Mouse (Mus musculus) CH12.LX (cell line): Measurements from ENCODE around the gene Tnpo1. TPM values are rescaled to one million over a fixed set of nuclear protein-coding genes. Genes with fewer than 3 reads are reported as not detected.

Experiments used
- DNase-seq: peaks from one replicate; pipeline ENCODE4 v3.0.0-alpha.2; 2013; ENCODE audit errors: extremely low read depth
- H3K27ac ChIP-seq: 2 replicates; pipeline ENCODE4 v1.5.1; 2012; ENCODE audit warnings: low read depth, mild to moderate bottlenecking, control low read depth, moderate library complexity; ENCODE audit not compliant: insufficient read depth
- H3K27me3 ChIP-seq: replicated peaks from 2 replicates; pipeline ENCODE3; 2012; ENCODE audit warnings: inconsistent platforms
- H3K36me3 ChIP-seq, 2 experiments: replicated peaks in 1 of 2; 2 replicates each; pipeline versions ENCODE3 to v1.6.1; 2012; ENCODE audit warnings: inconsistent platforms in 1 of 2, low read length in 1 of 2, mild to moderate bottlenecking in 1 of 2, mixed read lengths in 1 of 2, moderate library complexity in 1 of 2; ENCODE audit not compliant: control insufficient read depth in 1 of 2, insufficient read depth in 1 of 2
- H3K4me1 ChIP-seq, 2 experiments: 2 replicates each; pipeline ENCODE4 v1.6.1; 2012; ENCODE audit warnings: inconsistent platforms in 1 of 2, moderate library complexity in 1 of 2; ENCODE audit not compliant: insufficient read depth in 2 of 2, control insufficient read depth in 1 of 2
- H3K4me2 ChIP-seq: 2 replicates; pipeline ENCODE4 v1.6.1; 2012; ENCODE audit warnings: low read depth, mild to moderate bottlenecking, control low read depth; ENCODE audit not compliant: poor library complexity, insufficient read depth, severe bottlenecking
- H3K4me3 ChIP-seq, 3 experiments: fragments of 150-350 bp in 1 of 3; sonication (generic) in 1 of 3; replicated peaks in 1 of 3; 2 replicates each; pipeline versions ENCODE3 to v1.5.1; 2011 to 2012; ENCODE audit warnings: low read depth in 2 of 3, low read length in 2 of 3, mild to moderate bottlenecking in 2 of 3, moderate library complexity in 2 of 3, control low read depth in 1 of 3, improper control_type of control experiment in 1 of 3, inconsistent platforms in 1 of 3, mixed read lengths in 1 of 3; ENCODE audit not compliant: poor library complexity in 1 of 3
- H3K79me2 ChIP-seq: replicated peaks from 2 replicates; pipeline ENCODE4 v1.6.1; 2012; ENCODE audit warnings: mild to moderate bottlenecking, moderate library complexity; ENCODE audit not compliant: control insufficient read depth, poor library complexity, insufficient read depth, severe bottlenecking; ENCODE audit errors: extremely low read depth
- H3K9ac ChIP-seq: 2 replicates; pipeline ENCODE4 v1.6.1; 2012; ENCODE audit warnings: low read depth, mild to moderate bottlenecking, control low read depth, moderate library complexity; ENCODE audit not compliant: insufficient read depth
- H3K9me3 ChIP-seq: replicated peaks from 2 replicates; pipeline ENCODE3; 2012; ENCODE audit warnings: low read length, inconsistent platforms, mixed read lengths
- CHD1 ChIP-seq: IDR thresholded peaks from 2 replicates; pipeline ENCODE4 v1.6.1; 2012; ENCODE audit warnings: low read depth, low read length, improper control_type of control experiment, inconsistent platforms
- CHD2 ChIP-seq: IDR thresholded peaks from 2 replicates; pipeline ENCODE4 v1.6.1; 2011; ENCODE audit warnings: low read length, improper control_type of control experiment
- CTCF ChIP-seq, 2 experiments: IDR thresholded peaks in 1 of 2; conservative IDR thresholded peaks in 1 of 2; 2 replicates each; pipeline ENCODE4 v1.5.1; 2011 to 2012; ENCODE audit warnings: low read depth in 2 of 2, low read length in 2 of 2, improper control_type of control experiment in 1 of 2, inconsistent platforms in 1 of 2, mild to moderate bottlenecking in 1 of 2, moderate library complexity in 1 of 2
- GABPA ChIP-seq: IDR thresholded peaks from 2 replicates; pipeline ENCODE4 v1.6.1; 2012; ENCODE audit warnings: low read depth, low read length, improper control_type of control experiment, inconsistent platforms; ENCODE audit not compliant: insufficient replicate concordance
- JUND ChIP-seq: conservative IDR thresholded peaks from 2 replicates; pipeline ENCODE4 v1.6.1; 2011; ENCODE audit warnings: low read depth, low read length, improper control_type of control experiment
- KAT2A ChIP-seq: IDR thresholded peaks from 2 replicates; pipeline ENCODE4 v1.6.1; 2012; ENCODE audit warnings: low read length, improper control_type of control experiment, inconsistent platforms; ENCODE audit not compliant: insufficient replicate concordance
- MAX ChIP-seq: IDR thresholded peaks from 2 replicates; pipeline ENCODE4 v1.6.1; 2011; ENCODE audit warnings: low read length, improper control_type of control experiment
- MAZ ChIP-seq: IDR thresholded peaks from 2 replicates; pipeline ENCODE4 v1.6.1; 2012; ENCODE audit warnings: low read depth, mild to moderate bottlenecking, inconsistent platforms, low read length, improper control_type of control experiment, moderate library complexity
- MYC ChIP-seq: IDR thresholded peaks from 2 replicates; pipeline ENCODE4 v1.6.1; 2011; ENCODE audit warnings: low read depth, mild to moderate bottlenecking, improper control_type of control experiment, low read length
- NRF1 ChIP-seq: IDR thresholded peaks from 2 replicates; pipeline ENCODE4 v1.6.1; 2014; ENCODE audit warnings: low read depth, mild to moderate bottlenecking, inconsistent platforms, low read length, improper control_type of control experiment, moderate library complexity
- PAX5 ChIP-seq: IDR thresholded peaks from 2 replicates; pipeline ENCODE4 v1.6.1; 2012; ENCODE audit warnings: low read length, inconsistent platforms, mixed read lengths
- POLR2AphosphoS2 ChIP-seq: IDR thresholded peaks from 2 replicates; pipeline ENCODE4 v1.6.1; 2011; ENCODE audit warnings: low read depth, low read length, improper control_type of control experiment
- TBP ChIP-seq: conservative IDR thresholded peaks from 2 replicates; pipeline ENCODE4 v1.6.1; 2011; ENCODE audit warnings: low read depth, low read length, improper control_type of control experiment
- TCF12 ChIP-seq: IDR thresholded peaks from 2 replicates; pipeline ENCODE4 v1.6.1; 2014; ENCODE audit warnings: low read depth, mild to moderate bottlenecking, inconsistent platforms, low read length, improper control_type of control experiment
- USF2 ChIP-seq: conservative IDR thresholded peaks from 2 replicates; pipeline ENCODE4 v1.6.1; 2011; ENCODE audit warnings: low read depth, low read length, improper control_type of control experiment
- ZC3H11A ChIP-seq: IDR thresholded peaks from 2 replicates; pipeline ENCODE4 v1.6.1; 2012; ENCODE audit warnings: low read depth, mild to moderate bottlenecking, inconsistent platforms, low read length, improper control_type of control experiment
- ZMIZ1 ChIP-seq: IDR thresholded peaks from 2 replicates; pipeline ENCODE4 v1.6.1; 2012; ENCODE audit warnings: low read depth, mild to moderate bottlenecking, inconsistent platforms, low read length, improper control_type of control experiment
- ZNF384 ChIP-seq: IDR thresholded peaks from 2 replicates; pipeline ENCODE4 v1.6.1; 2012; ENCODE audit warnings: low read depth, low read length, improper control_type of control experiment, inconsistent platforms
- dilution Hi-C: fragments of 300-500 bp; cut with MboI; formaldehyde crosslinking; loops from 2 replicates; pipeline ENCODE4 v1.14.3; 2020; ENCODE audit warnings: low sequenced_read_pairs; ENCODE audit not compliant: extremely low pct_unique_long_range_greater_than_20kb, extremely low pct_ligation_motif_present
- in situ Hi-C: fragments of 300-500 bp; cut with MboI; formaldehyde crosslinking; loops from 3 replicates; pipeline ENCODE4 v1.14.3; 2019; ENCODE audit warnings: low sequenced_read_pairs, low pct_ligation_motif_present, low pct_unique_long_range_greater_than_20kb, mixed read lengths
- polyA plus RNA-seq: library from polyadenylated mRNA; unstranded; fragments of >175 nt; gene quantifications from 2 replicates; pipeline ENCODE4 v1.2.1, GENCODE M21; 2012; ENCODE audit warnings: low read depth; ENCODE audit not compliant: insufficient read length
- total RNA-seq, 2 experiments: library from RNA; depleted of rRNA; stranded (reverse); fragments of 300-350 nt in 1 of 2; fragments of >200 nt in 1 of 2; gene quantifications; 2 replicates each; pipeline ENCODE4 v1.2.3; 2012 to 2014

Tnpo1 gene
- total and polyA plus RNA-seq, 3 experiments = 93.6 to 105 (median 95.9) TPM

GRCm38 (mm10) chr13:98791693-98792092 lies 134.5 kb downstream of the Tnpo1 start:
- Histone ChIP-seq H3K27ac (no peak overlapping the region), H3K4me1 (peaks cover 0 to 2% of the 10 kb centered on the region in 2 experiments; a peak in 1 of 4 replicates), H3K79me2 (no peaks in the 10 kb centered on the region), H3K4me3 (no peak overlapping the region)
- no peak for TF ChIP-seq CHD2
- TF ChIP-seq JUND = no peak
- no peak for TF ChIP-seq MAZ
- no peak for TF ChIP-seq KAT2A
- TF ChIP-seq CHD1 = no peak
- no peak for TF ChIP-seq ZNF384
- no peak for TF ChIP-seq CTCF (conservative IDR thresholded peaks at IDR 0.05 in 1 of 2, IDR thresholded peaks at IDR 0.05 in 1 of 2; ENCODE audit: low read depth in 2 of 2, low read length in 2 of 2)
- no peak for TF ChIP-seq ZC3H11A
- no peak for TF ChIP-seq MYC
- no peak for TF ChIP-seq NRF1
- no peak for TF ChIP-seq ZMIZ1
- TF ChIP-seq TBP = no peak
- TF ChIP-seq USF2 = no peak
- no peak for TF ChIP-seq POLR2AphosphoS2
- no peak for TF ChIP-seq GABPA
- TF ChIP-seq PAX5 = no peak
- TF ChIP-seq MAX = no peak
- no peak for TF ChIP-seq TCF12
- TF ChIP-seq, all 38 proteins: peak for 0
- H3K9me3 ChIP-seq = no peaks in the 10 kb centered on the region
- in situ Hi-C loops = no loop called here
- dilution Hi-C loops = no loop called here
- no peaks in the 10 kb centered on the region for H3K27me3 ChIP-seq
- H3K9ac ChIP-seq = no peak overlapping the region
- H3K36me3 ChIP-seq = peaks cover 8 to 27% of the 10 kb centered on the region in 2 experiments
- DNase-seq = no peak
- H3K4me2 ChIP-seq = no peak overlapping the region

Other genes starting within 250 kb of the Tnpo1 start
- gene Tmem171, start 231.6 kb downstream of the Tnpo1 start, total RNA-seq (2012; rRNA removed) = not detected in 2 replicates
- gene Tmem171, start 231.6 kb downstream of the Tnpo1 start, total RNA-seq (2014; rRNA removed) = not detected in 2 replicates
- not detected in 2 replicates for gene Tmem171, start 231.6 kb downstream of the Tnpo1 start, polyA plus RNA-seq
- gene Fcho2, start 110.9 kb downstream of the Tnpo1 start, total RNA-seq (2012; rRNA removed) = 3.0 and 3.2 TPM in 2 replicates
- 5.6 and 6.7 TPM in 2 replicates for gene Fcho2, start 110.9 kb downstream of the Tnpo1 start, total RNA-seq (2014; rRNA removed)
- 8.2 and 9.0 TPM in 2 replicates for gene Fcho2, start 110.9 kb downstream of the Tnpo1 start, polyA plus RNA-seq
- not detected in 2 replicates for gene 1700024P04Rik, start 58.2 kb upstream of the Tnpo1 start, total RNA-seq (2012; rRNA removed)
- gene 1700024P04Rik, start 58.2 kb upstream of the Tnpo1 start, total RNA-seq (2014; rRNA removed) = not detected in 2 replicates
- gene 1700024P04Rik, start 58.2 kb upstream of the Tnpo1 start, polyA plus RNA-seq = not detected in 2 replicates